Mouse (Mus musculus) cerebellum, postnatal 36 days (tissue): ENCODE data around the gene Hspe1.
"Not testable (repeated sequence)": the region's sequence is repeated elsewhere in the genome, so short reads cannot be mapped to it uniquely, and the experiment has no call there.

Source experiments
- DNase-seq, 2 experiments: peaks; one replicate each; pipeline ENCODE4 v3.0.0; 2021 to 2022; ENCODE audit warnings: mixed read lengths in 2 of 2

Hspe1 gene

DNA sequence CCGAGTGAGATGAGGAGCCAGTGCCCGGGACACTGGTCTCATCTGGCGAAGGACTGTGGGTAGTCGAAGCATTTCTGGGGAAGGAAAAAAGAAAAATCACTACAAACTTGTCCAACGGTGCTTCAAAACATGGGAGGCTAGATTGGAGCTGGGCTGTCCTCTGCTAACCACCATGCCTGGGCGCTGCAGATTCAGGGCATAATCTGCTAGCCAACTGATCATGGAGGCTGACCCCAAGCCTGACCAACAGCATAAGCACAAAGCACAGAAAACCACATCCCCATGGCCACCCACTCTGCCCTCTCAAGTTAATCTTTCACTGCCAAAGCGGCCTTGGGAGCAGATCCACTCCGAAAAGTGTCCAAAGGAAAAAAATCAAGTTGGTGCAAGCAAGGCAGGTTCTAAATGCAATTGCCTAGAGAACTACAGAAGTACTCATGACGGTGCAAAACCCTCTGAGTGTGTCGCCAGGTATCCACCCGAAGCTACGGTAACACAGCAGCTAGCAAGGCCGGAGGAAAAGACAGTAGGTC is 998 bp upstream of the Hspe1 start:
- DNase-seq: peak; percentile 11 to 20

DNA sequence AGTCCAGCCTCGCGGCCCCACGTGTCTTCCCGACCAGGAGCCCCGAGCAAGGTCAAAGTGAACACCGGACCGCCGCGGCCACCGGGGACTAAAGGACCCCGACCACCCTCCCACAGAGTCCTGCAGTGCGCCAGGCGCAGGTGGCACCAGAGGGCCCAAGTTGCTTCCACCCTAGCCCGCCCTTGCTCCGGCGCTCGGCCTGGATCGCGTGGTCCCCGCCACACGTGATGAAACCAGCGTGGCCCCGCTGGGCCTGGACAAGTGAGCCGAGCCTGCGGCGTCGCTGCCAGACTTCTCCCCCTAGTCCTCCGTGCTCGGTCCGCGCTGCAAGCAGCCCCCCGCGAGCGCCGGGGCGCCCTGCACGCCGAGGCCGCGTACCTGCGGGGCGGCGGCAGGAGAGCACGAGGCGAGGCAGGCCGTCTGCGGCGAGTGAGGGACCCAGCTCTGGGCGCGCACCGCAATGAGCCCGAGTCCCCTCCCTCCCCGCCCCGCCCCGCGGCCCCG is 479 bp upstream of the Hspe1 start:
- no peak for DNase-seq

DNA sequence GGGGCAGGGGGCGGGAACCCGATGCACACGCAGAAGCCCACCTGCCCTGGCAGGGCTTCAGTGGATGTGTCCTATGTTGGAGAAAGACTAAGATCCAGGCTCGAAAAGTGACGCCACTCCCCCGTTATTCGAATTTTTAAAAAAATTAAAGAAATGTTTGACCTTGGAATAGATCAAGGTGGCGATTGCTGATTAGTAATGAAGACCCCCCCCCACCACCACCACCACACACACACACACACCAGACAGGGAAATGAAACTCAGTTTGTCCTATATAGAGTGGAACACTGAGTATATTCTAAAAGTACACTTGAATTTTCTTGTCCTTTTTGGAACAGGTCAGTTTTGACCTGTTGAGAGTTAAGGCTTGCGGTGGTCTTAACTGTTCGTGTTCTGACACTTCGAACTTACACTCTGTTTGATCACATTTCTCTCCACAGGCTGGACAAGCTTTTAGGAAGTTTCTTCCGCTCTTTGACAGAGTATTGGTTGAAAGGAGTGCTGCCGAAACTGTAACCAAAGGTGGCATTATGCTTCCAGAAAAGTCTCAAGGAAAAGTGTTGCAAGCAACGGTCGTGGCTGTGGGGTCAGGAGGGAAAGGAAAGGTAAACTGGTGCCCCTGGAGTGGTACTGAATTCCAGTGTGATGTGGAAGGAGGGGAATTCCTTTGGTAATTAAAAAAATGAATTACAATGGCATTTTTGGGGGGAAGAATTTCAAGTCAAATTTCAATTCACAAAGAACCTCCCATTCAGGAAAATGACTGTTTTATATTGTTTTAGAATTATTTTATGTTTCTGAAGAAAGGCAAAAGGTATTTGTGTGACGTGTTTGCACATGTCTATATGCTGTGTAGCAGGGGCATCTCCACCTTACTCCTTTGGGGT is 922 bp downstream of the Hspe1 start:
- no peak for DNase-seq

DNA sequence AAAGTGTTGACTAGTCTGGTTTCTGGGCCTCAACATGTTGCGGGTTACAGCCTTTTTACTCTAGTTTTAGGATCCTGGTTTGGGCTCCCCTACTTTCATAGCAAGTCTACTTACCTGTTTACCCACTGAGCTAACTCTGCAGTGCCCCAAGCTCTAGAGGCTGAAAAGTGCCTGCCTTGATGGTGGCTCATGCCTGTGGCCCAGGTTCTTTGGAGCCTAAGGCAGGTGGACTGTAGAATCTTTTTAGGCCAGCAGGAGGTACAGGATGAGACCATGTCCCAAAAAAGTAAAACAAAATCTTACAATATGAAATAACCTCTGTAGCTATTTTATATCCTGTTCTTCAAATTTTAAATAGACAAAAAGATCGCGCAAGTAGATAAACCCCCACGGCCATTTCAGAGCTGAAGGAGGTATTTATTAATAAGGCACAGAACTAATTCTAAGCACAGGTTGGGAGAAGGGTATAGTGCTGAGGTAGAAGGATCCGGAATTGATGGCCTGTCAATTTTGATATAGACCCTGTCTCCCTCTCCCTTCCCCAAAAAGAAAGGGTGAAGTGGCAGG is 1.6 kb downstream of the Hspe1 start:
- DNase-seq: no peak

DNA sequence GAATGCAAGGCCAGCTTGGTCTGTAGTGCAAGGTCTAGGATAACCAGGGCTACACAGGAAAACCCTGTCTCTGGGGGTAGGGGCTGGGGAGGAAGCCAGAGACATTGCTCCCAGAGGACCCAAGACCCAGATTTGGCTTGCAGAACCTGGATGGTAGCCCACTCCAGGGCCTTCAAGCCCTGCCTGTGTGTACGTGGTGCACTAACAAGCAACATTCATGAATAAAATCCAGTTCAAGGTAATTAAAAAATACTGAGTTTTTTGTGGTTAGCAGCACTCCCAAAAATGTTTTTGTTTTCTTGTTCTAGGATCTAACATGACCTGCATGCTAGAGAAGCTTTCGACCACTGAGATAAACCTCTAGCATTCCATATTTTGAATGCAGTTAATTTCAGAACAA is 4.1 kb downstream of the Hspe1 start:
- DNase-seq: no peak

DNA sequence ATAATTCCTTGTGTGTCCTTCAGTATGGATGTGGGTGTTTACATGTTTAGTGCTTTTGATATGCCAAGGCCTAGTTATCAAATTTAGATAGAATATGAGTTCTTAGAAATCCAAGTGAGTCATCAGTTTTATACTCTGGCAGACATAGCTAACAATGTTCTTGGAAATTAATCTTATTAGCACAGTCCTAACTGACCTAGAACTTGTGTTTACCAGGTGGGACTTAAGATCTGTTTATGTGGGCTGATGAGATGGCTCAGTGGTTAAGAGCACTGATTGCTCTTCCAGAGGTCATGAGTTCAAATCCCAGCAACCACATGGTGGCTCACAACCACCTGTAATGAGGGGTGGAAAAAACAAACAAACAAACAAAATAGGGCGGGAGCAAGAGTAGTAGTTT is 4.5 kb downstream of the Hspe1 start:
- DNase-seq: no peak

DNA sequence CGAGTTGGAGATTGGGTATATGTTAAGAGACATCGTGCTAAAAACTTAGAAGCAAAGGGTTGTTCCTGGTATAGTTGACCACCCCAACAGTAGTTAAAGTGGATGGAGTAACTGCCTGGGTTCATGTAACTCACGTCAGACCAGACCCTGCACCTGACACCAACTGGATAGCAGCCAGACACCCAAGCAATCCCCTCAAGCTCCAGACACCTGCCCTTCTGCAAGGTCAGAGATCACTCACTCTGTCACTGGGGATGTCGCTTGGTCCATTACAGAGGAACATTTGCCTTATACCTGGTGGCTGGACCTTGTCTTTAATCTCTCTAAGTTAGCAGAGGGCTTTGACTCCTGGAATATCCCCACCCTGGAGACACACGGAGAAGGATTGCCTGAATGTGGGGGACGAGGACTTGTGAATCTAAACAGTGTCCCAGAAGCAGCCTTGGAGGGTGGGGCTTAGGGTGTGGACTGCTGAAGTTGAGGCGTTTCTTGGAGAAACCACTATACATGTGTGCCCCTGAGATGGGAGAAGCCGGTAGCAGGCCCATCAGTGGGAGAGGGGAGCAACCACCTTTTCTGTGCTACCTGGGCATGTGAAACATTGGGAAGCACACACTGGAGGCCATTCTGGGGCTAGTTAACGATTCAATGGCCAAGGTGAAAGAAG is 19.1 kb downstream of the Hspe1 start:
- no peak for DNase-seq

DNA sequence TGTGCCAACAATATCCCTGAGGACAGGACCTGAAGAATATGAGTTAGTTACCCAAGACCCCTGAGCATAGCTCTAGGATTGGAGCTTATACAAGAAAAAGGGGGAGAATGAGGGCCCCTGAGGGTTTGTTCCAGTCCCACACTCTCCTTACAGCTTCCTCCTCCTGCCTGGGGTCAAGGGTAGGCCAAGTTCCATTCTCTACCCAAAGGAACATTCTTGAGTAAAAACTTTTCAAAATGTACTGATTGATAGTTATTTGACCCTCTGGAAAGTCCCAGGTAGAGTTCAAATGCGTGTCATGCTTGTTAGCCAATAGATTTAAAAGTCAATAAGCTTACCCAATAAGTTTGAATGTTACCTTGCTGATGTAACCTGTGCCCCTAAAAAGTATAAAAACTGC is 19.7 kb downstream of the Hspe1 start:
- no peak for DNase-seq

DNA sequence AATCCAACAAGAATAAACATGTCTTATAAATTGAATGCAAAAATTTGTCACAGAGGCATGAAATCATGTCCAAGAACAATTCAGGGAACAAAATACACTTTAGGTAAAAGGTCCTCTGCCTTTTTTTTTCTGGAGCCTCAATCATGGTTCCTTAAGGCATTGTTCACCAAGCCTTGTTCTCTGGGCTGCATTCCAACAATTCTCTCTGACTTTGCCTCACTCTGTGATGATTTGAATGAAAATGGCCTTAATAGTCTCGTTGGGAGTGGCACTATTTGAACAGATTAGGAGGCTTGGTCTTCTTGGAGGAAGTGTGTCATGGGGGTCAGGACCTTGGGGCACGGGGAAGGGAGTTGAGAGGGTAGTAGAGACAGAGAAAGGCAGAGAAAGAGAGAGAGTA is 20.5 kb downstream of the Hspe1 start:
- no peak for DNase-seq

DNA sequence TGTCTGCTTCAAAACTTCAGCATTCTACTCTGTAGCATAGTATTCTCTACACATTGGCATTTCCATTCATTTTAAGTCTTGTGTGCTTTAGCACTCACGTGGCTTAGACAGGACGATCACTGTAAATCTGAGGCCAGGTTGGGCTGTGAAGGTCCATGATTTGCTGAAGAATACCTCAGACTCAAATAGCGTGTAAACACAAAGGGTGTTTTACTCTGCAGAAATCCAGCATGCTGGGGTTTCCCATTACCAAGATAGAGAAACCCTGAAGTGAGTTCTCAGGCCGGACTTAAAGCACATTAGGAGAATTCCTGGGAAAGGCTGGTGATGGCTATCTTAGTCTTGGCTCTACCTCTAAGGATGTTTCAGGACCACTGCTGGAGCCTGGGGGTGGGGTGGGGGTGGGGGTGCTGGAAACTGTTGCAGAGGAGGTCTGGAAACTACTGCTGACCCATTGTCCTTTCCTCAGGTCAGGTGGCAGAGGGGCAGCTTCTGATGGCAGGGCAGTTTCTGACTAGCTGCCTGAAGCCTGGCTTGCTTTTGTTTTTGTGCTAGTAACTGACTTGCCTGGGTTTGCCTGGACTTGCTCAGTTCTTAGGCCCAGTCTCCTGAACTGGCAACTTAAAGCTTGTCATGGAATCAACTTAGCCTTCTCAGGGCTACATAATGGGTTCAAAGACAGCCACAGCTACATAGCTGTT is 21.3 kb downstream of the Hspe1 start:
- no peak for DNase-seq

DNA sequence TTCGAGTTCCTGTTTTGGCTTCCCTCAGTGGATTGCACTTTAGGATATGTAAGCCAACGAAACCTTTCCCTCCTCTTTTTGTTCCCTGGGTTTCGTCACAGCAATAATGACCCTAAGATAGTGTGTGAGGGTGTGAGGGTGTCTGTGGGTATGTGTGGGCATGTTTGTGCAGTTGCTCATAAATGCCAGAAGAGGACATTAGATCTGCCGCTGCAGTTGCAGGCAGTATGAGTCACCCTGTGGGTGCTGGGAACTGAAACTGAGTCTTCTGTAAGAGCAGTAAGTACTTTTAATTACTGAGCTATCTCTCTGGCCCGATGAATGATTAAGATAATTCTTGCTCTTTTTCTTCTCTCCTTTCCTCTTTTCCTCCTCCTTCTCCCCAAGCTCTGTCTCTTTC is 35.1 kb downstream of the Hspe1 start:
- DNase-seq: no peak

DNA sequence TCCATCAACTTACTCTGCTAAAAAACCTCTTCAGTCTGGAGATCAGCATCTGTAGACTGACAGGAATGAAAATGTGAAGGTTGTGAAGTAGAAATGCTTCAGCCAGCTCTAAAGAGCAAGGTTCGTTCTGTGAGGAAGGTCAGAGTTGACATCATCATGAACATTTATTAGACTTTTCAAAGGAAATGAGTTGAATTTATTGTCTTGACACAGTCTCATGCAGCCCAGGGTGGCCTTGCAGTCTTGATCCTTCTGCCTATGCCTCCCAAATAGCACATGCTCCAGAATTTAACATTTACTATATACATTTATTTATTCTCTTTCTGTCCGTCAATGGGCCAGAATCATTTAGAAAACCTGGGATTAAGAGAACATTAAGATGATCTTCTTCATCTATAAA is 35.6 kb downstream of the Hspe1 start:
- no peak for DNase-seq

DNA sequence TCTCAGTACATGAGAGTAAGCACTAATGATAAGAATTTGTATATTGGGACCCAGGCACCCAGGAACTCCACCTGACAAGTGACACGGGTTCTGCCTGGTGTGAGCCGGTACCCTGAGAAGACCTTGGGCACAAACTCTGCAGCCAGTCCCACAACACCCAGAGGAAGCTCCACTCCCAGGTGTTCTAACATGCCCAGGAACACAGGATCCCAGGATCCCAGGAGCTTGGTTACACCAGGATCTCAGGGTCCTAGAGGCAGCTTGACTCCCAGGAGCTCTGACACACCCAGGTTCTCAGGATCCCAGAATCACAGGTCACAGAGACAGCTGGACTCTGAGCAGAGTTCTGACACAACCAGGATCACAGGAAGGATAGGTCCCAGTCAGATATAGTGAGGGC is 36.2 kb downstream of the Hspe1 start:
- not testable (repeated sequence) for DNase-seq

DNA sequence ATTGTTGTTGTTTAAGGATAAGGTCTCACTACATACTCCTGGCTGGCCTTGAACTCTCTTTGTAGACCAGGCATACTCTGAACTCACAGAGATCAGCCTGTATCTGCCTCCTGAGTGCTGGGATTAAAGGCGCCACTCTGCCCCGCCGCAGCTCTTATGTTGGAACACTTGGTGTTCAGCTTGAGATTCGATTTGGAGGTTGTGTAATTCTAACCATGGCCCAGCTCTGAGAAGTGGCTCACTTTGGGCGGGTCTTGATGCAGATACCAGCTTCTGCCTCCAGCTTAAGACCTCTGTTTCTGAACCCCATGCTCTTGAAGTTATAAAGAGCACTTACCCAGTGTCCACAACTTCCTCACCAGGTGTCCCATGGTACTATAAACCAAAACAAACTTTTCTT is 41.8 kb downstream of the Hspe1 start:
- no peak for DNase-seq

DNA sequence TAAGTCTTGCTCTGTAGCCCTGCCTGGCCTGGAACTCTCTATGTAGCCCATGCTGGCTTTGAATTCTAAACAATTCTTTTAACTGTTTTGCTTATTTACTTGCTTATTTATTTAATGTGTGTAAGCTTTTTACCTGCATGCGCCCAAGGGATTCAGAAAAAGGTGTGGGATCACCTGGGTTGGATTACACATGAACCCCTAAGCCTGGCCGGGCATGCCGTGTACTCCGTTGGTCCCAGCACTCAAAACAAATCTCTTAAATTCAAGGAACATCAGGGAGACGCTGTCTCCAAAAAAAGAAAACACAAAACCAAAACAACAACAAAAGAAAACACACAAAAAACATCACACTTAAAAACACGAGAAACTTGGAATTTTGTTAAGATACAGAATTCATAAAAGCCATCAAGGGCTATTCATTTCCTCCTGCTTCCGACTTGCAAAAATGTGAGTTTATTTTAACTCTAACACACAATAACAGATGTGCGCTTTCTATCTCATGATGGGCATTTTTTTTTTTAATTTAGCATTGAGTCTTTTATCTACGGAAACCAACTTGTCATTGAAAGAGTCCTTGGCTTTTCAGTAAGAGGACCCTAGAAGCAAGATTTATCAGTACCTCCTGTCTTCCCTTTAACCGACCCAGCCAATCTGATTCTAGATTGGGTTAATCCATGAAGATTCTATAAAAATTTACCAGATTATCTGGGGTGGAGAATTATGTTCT is 42.4 kb downstream of the Hspe1 start:
- peak in 1 of 2 experiments; percentile 13 for DNase-seq

DNA sequence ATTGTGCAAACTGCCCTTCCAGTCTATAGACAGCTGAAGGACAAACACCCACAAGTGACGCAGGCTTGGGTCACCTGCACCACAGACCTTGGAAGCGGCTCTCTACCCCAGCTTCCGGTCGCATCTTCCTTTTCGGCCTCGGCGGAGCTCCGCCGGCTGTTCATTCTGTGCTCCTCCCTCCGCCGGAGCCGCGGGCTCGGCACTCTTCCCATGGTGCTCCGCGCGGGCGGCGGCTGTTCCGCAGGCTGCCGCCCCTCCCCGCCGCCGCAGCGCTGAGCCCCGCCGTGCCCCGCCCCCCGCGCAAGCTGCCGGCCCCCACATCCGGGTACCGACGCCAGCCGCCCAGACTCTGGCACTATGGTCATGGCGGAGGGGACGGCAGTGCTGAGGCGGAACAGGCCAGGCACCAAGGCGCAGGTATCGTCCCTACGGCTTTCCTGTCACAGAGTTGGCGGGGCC is 43.0 kb downstream of the Hspe1 start, which contains the start of gene Mob4:
Gene Mob4, plus strand, starts transcription at position 289 of the 459 bp plus-strand sequence.
- DNase-seq: peak; percentile 94 to 97

DNA sequence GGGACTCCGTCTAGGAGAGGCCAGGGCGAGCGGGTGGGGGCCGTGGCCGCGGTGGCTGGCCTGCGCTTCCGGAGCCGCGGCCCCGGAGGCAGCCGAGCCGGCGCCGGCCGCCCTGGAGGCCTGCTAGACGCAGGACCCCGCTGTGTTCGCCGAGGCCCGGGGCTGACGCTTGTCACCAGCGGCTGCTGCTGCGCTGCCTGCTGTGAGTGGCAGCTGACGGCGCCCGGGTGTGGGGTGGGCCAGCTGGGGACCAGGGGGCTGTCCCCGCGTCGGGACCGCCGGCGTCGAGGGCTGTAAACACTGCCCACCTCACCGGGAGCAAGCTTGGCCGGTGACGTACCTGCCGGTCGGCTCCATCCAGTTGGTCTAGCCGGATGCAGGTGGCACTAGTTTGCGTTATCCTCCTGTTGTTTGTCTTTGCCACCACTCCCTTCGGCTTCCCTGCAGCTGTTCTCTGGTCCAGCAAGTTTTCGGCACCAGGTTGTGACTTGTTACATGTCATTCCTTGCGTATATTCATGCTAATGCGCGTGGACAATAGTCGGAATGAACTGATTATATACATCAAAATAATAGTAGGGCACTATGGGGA is 43.6 kb downstream of the Hspe1 start:
- DNase-seq: no peak

DNA sequence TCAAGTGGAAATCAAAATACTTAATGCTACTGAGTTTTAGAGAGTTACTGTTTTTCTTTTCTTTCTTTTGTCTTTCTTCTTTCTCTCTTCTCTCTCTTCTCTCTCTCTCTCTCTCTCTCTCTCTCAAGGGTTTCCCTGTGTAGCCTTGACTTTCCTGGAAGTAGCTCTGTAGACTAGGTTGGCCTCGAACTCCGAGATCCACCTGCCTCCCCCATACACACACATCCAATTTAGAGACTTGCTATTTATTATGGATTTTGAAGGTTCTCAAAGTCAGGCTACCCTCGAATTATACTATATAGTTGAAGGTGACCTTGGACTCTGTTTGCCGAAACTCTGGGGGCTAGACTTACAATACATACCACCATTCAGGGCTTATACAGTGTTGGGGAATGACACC is 44.4 kb downstream of the Hspe1 start:
- no peak for DNase-seq

DNA sequence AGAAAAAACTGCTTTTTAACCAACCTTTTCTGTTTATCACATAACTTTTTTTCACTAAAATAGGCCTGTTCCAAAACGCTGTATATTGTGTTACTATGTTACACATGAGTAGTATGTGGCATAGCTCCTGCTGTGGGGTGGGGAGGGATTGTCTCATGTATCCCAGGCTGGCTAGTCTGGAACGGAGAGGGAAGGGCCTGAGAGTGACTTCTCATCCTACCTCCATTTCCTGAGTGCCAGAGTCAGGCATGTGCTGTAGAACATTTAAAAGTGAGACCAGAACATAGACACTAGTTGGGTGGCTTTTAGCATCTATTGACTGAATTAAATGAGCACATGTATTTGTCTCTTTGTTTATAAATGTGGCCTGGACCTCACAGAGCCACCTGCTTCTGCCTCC is 45.2 kb downstream of the Hspe1 start:
- no peak for DNase-seq

DNA sequence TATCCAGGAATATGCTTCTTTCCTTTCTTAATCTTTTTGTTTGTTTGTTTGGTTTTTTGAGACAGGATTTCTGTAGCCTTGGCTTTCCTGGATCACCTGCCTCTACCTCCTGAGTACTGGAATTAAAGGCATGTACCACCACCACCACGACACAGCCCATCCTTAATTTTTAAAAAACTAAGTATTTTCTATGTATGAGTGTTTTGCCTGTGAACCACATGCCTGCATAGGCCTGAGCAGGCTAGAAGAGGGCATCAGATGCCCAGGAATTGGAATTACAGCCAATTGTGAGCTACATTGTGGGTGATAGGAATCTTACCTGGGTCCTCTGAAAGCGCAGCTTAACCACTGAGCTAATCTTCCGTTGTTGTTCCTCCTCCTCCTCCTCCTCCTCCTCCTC is 46.4 kb downstream of the Hspe1 start:
- no peak for DNase-seq

DNA sequence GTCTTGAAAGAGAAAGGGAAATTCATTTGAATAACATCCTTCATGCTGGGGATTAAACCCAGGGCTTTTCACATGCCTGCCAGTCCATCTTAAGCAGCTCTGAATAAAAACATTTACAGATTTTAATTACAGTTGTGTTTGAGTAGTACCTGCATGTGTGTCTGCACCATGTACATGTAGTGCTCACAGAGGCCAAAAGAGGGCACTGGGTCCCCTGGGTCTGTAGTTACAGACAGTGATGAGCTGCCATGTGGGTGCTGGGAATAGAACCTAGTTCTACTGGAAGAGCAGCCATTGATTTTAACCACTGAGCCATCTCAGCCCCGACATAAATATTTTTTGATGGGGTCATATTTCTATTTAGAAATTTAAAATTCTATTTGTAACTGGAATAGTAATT is 47.9 kb downstream of the Hspe1 start:
- no peak for DNase-seq
